Mouse (Mus musculus): Measurements from ENCODE around the gene Slc7a1. TPM values are rescaled to one million over a fixed set of nuclear protein-coding genes. Genes with fewer than 3 reads are reported as not detected.
A peak's percentile ranks its signal among the peaks of the same experiment; 100 is the strongest.

Slc7a1 gene
- total RNA-seq (2021): 100 to 1,000 TPM; 103 to 112 TPM
- long read RNA-seq, experiment 1, partial matches to known transcripts: 0 of 18 reads
- long read RNA-seq, experiment 1, other reads (novel, unspliced or antisense): 18 of 18 reads
- long read RNA-seq, experiment 2, partial matches to known transcripts: 1 of 8 reads
- long read RNA-seq, experiment 2, other reads (novel, unspliced or antisense): 7 of 8 reads

DNA sequence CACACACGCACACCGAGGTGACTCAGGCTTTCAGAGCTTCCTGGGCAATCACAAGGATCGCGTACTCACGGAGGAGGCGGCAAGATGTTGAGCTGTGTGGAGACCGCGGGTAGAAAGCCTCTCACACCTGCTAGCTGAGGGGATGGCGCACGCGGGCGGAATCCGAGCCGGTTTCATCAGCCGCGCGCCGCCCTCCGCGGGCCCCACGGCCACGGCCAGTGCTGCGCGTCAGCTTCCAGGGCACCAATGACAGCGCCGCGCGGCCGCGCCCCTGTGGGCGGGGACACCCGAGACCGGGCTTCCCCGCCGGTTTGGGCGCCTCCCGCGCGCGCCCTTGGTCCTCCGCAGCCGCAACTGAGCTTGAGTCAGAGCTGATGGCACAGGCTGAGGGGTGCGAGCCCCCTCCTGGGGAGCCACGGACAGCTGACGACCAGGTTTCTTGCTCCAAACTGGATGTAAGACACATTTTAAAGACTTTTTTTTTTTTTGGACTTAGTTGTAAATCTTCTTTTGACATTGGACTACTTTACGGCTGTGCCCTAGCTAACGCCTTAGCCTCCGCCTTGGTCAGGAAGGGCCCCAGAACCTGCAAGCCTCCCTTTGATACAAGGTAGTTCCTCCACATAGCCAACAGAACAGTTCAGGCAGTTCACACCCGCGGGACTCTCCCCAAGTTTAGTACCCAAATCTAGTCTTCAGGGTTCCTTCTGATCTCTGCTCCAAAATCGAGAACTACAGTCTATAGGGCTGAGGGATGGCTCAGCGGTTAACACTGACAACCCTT, at the start of gene Slc7a1:
Gene Slc7a1, minus strand, starts transcription at position 245 of the 784 bp plus-strand sequence.
- peak; percentile 97 for DNase-seq

DNA sequence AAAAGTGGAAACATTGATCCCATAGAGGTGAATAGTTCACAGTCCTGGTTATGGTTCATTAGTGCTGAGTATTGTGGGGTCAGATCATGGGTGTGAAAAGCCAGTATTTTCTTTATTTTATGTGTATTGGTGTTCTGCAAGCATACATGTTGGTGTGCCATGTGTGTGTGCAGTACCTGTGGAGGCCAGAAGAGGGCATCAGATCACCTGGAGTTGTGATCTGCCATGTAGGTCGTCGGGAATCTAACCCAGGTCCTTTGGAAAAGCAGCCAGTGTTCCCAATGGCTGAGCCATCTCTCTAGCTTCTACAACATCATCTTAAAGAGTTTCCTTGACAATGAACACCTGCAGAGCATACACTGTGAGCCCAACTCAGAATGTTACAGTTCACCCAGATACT, 45.3 kb upstream of the Slc7a1 start:
- DNase-seq: no peak

DNA sequence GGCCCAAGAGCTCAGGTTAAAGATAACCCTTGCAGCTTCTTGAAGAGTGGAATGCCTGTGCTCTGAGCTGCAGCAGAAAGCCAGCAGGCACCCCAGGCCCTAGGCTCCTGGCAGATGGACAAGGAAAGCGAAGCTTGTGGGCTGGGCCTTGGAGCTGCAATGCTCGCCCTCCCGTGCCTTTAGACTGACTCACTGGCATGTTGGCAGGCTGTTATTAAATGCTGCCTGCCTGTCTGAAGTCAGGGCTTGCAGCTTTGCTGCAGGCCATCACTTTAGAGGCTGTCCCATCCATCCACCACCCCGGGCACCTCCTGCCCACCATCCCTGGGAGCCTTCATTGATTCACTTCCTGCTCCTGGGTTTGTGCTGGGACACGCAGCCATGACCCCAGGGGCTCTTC, 44.0 kb upstream of the Slc7a1 start:
- peak; percentile 88 to 89 for DNase-seq

DNA sequence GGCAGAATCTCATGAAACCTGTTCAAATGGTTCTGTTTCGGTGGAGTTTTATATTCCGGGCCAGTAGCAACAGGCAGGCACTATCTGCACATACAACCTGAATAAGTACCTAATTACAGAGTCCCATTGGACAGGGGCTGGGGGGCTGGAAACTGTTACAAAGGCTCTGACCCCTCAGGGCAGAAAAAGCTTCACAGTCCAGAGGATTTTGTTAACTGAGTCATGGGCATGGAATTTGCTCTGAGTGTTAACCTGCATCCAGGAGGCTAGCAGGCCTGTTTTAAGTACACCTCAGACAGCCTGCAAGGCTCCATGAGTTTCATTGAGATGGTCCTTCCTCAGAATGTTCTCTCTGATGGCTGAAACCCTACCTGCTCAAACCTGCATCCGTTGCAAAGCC, 36.0 kb upstream of the Slc7a1 start:
- DNase-seq: no peak

GRCm38 (mm10) chr5:148432121-148432520, 32.4 kb upstream of the Slc7a1 start:
- DNase-seq: no peak

DNA sequence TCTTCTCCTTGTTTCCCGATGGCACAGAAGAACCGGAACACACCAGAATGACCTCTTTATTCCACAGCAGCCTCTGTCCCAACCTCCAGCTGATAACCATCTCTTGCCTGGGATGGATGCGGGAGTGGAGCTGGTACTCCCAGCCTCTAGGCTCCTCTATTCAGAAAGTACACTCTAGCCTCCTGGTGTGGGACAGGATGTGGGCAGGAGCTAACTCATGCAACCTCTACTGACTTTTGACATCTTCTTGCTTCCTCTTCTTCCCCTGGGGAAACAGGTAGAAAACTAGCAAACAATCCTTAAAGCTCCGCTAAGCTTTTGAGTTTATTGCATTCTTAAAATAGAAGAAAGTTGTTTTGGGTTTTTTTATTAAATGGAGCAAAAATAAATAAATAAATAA, 29.1 kb upstream of the Slc7a1 start:
- no peak for DNase-seq

DNA sequence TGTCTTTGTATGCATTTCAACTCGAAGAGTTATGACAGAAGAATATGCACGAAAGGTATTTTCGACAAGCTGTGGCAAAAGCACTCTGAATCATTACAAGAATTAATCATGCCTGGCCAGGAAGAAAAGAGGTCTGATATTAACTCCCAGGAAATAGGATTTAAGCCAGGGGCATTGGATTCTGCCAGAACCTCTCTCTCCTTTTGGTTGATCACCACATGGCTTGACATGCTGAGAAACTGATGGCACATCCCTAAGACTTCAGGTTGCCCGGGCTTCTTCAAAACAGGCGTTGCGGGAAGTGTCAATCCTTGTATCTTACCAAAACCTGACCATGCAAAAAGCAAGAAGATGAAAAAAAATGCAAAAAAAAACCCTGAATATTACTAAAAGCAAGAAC, 25.4 kb upstream of the Slc7a1 start:
- no peak for DNase-seq

- no peak for DNase-seq
These were observed 21.6 kb upstream of the Slc7a1 start for GRCm38 (mm10) chr5:148421326-148421725.

DNA sequence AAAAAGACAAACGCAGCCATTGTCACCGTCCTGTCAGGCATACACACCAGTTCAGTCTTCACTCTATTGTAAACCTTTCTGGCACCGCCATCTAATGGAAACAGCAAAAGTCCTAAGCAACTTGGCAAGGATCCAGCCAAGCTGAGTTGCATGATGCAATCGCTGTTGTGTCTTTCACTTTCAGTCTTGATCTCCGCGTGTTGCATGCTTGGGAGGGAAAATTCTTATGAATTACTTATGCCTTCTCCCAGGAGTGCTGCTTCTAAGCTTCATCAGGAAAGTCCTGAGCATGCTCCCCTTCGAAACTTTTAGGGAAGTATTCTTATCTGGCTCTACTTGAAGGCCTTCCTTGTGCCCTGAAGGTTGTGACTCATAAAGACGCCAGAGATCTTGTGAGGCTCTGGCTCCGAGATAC, 19.4 kb upstream of the Slc7a1 start:
- peak; percentile 46 to 66 for DNase-seq

GRCm38 (mm10) chr5:148418436-148418835, 18.7 kb upstream of the Slc7a1 start:
- no peak for DNase-seq

- no peak for DNase-seq
These were observed 18.1 kb upstream of the Slc7a1 start for GRCm38 (mm10) chr5:148417756-148418155.

GRCm38 (mm10) chr5:148416461-148416860, 16.8 kb upstream of the Slc7a1 start:
- DNase-seq: no peak

GRCm38 (mm10) chr5:148414233-148414632, 14.5 kb upstream of the Slc7a1 start:
- no peak for DNase-seq

DNA sequence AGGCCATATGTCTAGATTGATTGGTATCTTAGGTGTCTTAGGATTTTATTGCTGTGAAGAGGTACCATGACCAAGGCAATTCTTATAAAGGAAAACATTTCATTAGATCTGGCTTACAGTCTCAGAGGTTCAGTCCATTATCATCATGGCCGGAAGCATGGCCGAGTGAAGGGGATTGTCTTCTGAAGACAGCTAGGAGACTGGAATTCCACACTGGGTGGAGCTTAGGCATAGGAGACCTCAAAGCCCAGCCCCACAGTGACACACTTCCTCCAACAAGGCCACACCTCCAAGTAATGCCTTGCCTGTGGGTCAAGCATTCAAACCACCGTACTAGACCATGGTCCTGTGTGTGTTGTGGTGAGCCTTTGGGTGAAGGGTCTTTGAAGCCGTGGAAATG, 12.8 kb upstream of the Slc7a1 start:
- no peak for DNase-seq

DNA sequence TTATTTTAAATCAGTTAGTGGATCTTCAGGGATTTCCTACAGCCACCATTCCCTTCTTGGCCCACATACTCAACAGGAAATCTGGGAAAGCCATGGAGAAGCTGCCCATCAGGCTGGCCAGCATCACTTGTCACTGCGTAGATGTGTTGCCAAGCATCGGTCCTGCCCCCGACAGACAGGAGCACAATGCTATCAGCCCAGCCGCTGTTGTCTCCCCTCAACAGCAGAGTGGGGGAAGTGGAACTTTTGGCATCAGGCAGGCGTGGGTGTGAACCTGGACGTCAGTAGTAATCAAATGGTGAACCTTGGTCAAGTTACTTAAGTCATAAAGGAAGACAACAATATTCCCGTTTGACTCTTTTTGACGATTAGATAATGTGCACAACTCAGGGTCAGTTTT, 9.8 kb upstream of the Slc7a1 start:
- no peak for DNase-seq

DNA sequence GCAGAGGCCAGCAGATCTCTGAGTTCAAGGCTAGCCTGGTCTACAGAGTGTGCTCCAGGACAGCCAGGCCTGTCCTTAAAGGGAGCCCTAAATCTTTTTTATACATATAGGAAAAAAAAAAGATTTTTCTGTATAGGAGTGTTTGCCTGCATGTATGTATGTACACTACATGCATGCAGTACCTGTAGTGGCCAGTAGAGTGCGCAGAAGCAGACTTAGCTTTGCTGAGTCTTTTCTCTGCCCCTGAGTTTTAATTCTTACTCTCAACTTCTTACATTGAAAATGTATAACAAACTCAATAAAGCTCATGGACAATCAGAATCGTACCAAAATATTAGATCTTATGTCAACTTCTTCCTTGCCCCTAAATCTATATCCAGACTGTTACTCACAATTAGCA, 7.2 kb upstream of the Slc7a1 start:
- no peak for DNase-seq

GRCm38 (mm10) chr5:148404548-148404947, 4.8 kb upstream of the Slc7a1 start:
- DNase-seq: no peak

GRCm38 (mm10) chr5:148402641-148403040, 2.9 kb upstream of the Slc7a1 start:
- peak in 1 of 2 experiments; percentile 44 for DNase-seq

- peak; percentile 67 to 75 for DNase-seq
These were observed 691 bp downstream of the Slc7a1 start for GRCm38 (mm10) chr5:148398766-148399659.

GRCm38 (mm10) chr5:148398451-148398765, 1.3 kb downstream of the Slc7a1 start:
- no peak for DNase-seq

GRCm38 (mm10) chr5:148397911-148398310, 1.8 kb downstream of the Slc7a1 start:
- no peak for DNase-seq

DNA sequence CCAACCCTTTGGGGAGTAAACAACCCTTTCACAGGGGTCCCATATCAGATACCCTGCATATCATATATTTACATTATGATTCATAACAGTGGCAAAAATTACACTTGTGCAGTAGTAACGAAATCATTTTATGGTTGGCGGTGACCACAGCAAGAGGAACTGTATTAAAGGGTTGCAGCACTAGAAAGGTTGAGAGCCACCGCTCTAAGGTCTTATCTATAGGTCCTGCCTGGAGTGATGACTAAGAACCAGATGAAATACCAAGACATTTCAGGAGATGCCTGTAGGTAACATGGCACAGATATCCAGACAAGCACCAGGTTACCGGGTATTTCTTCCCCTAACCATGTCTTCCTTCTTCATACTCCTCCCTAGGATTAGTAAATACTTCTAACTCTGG, 2.3 kb downstream of the Slc7a1 start:
- DNase-seq: no peak

- DNase-seq: peak; percentile 88
These were observed 6.4 kb downstream of the Slc7a1 start for GRCm38 (mm10) chr5:148393316-148393715.
